Mouse (Mus musculus) limb, embryonic 14.5 days (tissue): ENCODE results near the gene Gdf2. TPM values are rescaled to one million over a fixed set of nuclear protein-coding genes. Genes with fewer than 3 reads are reported as not detected.
A peak's percentile ranks its signal among the peaks of the same experiment; 100 is the strongest.

Source experiments
- ATAC-seq: fragments of 200-750 bp; cut with Nextera tagmentation; 2 replicates; pipeline ENCODE4 v1.8.0; 2017; ENCODE audit warnings: low read depth, moderate number of reproducible peaks, moderate TSS enrichment; ENCODE audit not compliant: low FRiP score
- DNase-seq: peaks from one replicate; pipeline ENCODE4 v3.0.0-alpha.2; 2015; ENCODE audit warnings: low spot score
- H3K27ac ChIP-seq: fragments of 300-500 bp; sonication (generic); replicated peaks from 2 replicates; pipeline ENCODE4 v1.5.1; 2014; ENCODE audit warnings: low read depth, mild to moderate bottlenecking, low read length, moderate library complexity, mixed read lengths
- H3K27me3 ChIP-seq: fragments of 300-500 bp; sonication (generic); 2 replicates; pipeline ENCODE4 v1.6.1; 2014; ENCODE audit warnings: low read length, mixed read lengths; ENCODE audit not compliant: control insufficient read depth, insufficient read depth
- H3K36me3 ChIP-seq: fragments of 300-500 bp; sonication (generic); 2 replicates; pipeline ENCODE4 v1.6.1; 2014; ENCODE audit warnings: mild to moderate bottlenecking, low read length, moderate library complexity, mixed read lengths; ENCODE audit not compliant: control insufficient read depth, insufficient read depth
- H3K4me1 ChIP-seq: fragments of 300-500 bp; sonication (generic); 2 replicates; pipeline ENCODE4 v1.6.1; 2014; ENCODE audit warnings: antibody characterized with exemption, low read length, mixed read lengths; ENCODE audit not compliant: control insufficient read depth, insufficient read depth
- H3K4me2 ChIP-seq: fragments of 300-500 bp; sonication (generic); replicated peaks from 2 replicates; pipeline ENCODE4 v1.6.1; 2014; ENCODE audit warnings: low read depth, mild to moderate bottlenecking, low read length, moderate library complexity; ENCODE audit not compliant: severe bottlenecking
- H3K4me3 ChIP-seq: fragments of 300-500 bp; sonication (generic); replicated peaks from 2 replicates; pipeline ENCODE4 v1.5.1; 2014; ENCODE audit warnings: low read length
- H3K9ac ChIP-seq: fragments of 300-500 bp; sonication (generic); 2 replicates; pipeline ENCODE4 v1.6.1; 2014; ENCODE audit warnings: mild to moderate bottlenecking, low read depth, low read length, moderate library complexity; ENCODE audit not compliant: severe bottlenecking
- H3K9me3 ChIP-seq: fragments of 300-500 bp; sonication (generic); 2 replicates; pipeline ENCODE4 v1.6.1; 2016; ENCODE audit warnings: low read length; ENCODE audit not compliant: control insufficient read depth
- POLR2A ChIP-seq: fragments of 200-500 bp; IDR thresholded peaks from 2 replicates; pipeline ENCODE4 v1.8.0; 2012; ENCODE audit warnings: inconsistent platforms, mild to moderate bottlenecking, moderate library complexity, borderline replicate concordance; ENCODE audit not compliant: insufficient read depth, insufficient read length; ENCODE audit errors: extremely low read depth
- WGBS: fragments of 180-500 bp; shearing (Covaris S2); extraction: QIAGEN DNeasy Blood & Tissue Kit; methylation state at CpG from one replicate; pipeline ENCODE4 v1.1.7; 2014; 5-methylcytosine and 5-hydroxymethylcytosine counted together
- polyA plus RNA-seq, 2 experiments: library from polyadenylated mRNA; depleted of rRNA in 1 of 2; stranded (reverse) in 1 of 2; unstranded in 1 of 2; fragments of >200 nt; fragmentation: Nextera tagmentation in 1 of 2; extraction: Ambion mirVana in 1 of 2; gene quantifications; 2 replicates each; pipeline versions ENCODE4 v1.2.1 to v1.2.3; 2012 to 2014

Gene Gdf2
- polyA plus RNA-seq, 2 experiments, result 0.03 TPM; not detected in 1

- no peaks in the 10 kb centered on the region for H3K4me1 ChIP-seq
- WGBS, result 70% methylated on average over 5 of the region's 5 CpGs
- no peak overlapping the region for H3K4me2 ChIP-seq
- no peak overlapping the region for H3K27ac ChIP-seq
- H3K27me3 ChIP-seq, result no peaks in the 10 kb centered on the region
- H3K4me3 ChIP-seq, result no peak overlapping the region
- no peaks in the 10 kb centered on the region for H3K9me3 ChIP-seq
- no peak overlapping the region for H3K9ac ChIP-seq
- DNase-seq (no peak), ATAC-seq (no peak)
- no peak for TF ChIP-seq POLR2A
- no peaks in the 10 kb centered on the region for H3K36me3 ChIP-seq
Observed at GRCm38 (mm10) chr14:33974752-33975151, 33.9 kb downstream of the Gdf2 start.

GRCm38 (mm10) chr14:33977748-33978147 lies 36.9 kb downstream of the Gdf2 start:
- Histone ChIP-seq H3K9me3 (no peaks in the 10 kb centered on the region), H3K4me3 (peak overlapping the region; percentile 37; the same call in 1 of the 2 replicates), H3K9ac (no peak overlapping the region), H3K27ac (no peak overlapping the region), H3K27me3 (no peaks in the 10 kb centered on the region), H3K36me3 (no peaks in the 10 kb centered on the region), H3K4me2 (peak overlapping the region; percentile 67; the same call in 1 of the 2 replicates), H3K4me1 (no peaks in the 10 kb centered on the region)
- ATAC-seq, result no peak
- TF ChIP-seq POLR2A, result no peak
- no peak for DNase-seq
- 13% methylated on average over 7 of the region's 7 CpGs for WGBS

DNA sequence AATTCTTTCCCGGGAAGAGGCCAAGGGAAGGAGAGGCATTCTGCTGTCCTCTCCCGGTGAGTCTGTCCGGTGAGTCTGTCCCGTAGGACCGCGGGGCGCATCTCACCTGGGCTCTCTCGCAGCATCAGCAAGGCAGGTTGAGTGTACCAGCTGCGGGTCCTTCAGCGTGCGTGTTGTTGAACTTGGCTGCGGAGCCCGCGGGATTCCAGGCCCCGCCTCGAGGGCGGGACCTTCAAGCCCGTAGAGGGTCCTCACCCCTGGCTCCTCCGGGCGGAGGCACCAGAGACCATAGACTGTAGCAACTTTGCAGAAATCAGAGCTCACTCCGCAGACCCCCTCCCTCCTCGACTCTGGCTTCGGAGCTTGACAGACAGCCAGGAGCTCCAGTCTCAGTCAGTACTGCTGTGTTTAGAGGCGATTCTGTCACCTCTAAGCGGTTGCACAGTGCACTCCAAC lies 37.8 kb downstream of the Gdf2 start, which contains the start of gene Zfp488:
TSS of gene Zfp488 (minus strand) at position 161 of the 456 bp plus-strand sequence.
- no peaks in the 10 kb centered on the region for H3K4me1 ChIP-seq
- no peaks in the 10 kb centered on the region for H3K36me3 ChIP-seq
- no peak within 1 kb of the TSS for H3K27ac ChIP-seq
- WGBS, result 2% methylated on average over 25 of the region's 25 CpGs
- ATAC-seq (peak; percentile 71; the same call in 1 of the 2 replicates), DNase-seq (no peak)
- peak within 1 kb of the TSS; percentile 37 for H3K4me3 ChIP-seq
- peak within 1 kb of the TSS; percentile 43 for H3K9ac ChIP-seq
- no peaks in the 10 kb centered on the region for H3K9me3 ChIP-seq
- H3K27me3 ChIP-seq, result no peaks in the 10 kb centered on the region
- no peak for TF ChIP-seq POLR2A
- peak within 1 kb of the TSS; percentile 67 for H3K4me2 ChIP-seq

DNA sequence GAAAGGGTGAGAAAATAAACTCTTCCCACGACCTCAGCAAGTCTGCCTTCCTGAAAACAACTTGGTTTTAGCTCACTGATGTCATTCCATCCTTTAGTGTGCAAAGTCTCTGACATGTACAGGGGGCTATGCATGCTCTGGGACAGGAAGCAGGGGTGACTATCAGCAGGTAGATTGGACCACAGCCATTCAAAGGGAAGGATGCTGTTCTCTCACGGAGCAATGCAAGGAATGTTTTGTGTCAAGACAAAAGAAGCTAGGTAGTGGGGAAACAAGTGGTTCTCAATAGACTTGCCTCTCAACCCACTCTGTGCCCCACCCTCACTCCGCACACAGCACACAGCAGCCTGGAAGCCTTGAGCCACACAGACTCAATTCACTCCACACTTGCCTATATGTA lies 48.4 kb downstream of the Gdf2 start:
- H3K27me3 ChIP-seq, result no peaks in the 10 kb centered on the region
- ATAC-seq (no peak), DNase-seq (no peak)
- no peak for TF ChIP-seq POLR2A
- H3K4me3 ChIP-seq, result no peak overlapping the region
- H3K36me3 ChIP-seq, result no peaks in the 10 kb centered on the region
- no peaks in the 10 kb centered on the region for H3K9me3 ChIP-seq
- H3K4me1 ChIP-seq, result no peaks in the 10 kb centered on the region
- H3K27ac ChIP-seq, result no peak overlapping the region
- 68% methylated on average over 3 of the region's 3 CpGs for WGBS
- H3K4me2 ChIP-seq, result no peak overlapping the region
- H3K9ac ChIP-seq, result no peak overlapping the region

GRCm38 (mm10) chr14:33991971-33992370 lies 51.1 kb downstream of the Gdf2 start:
- ATAC-seq, result no peak

DNA sequence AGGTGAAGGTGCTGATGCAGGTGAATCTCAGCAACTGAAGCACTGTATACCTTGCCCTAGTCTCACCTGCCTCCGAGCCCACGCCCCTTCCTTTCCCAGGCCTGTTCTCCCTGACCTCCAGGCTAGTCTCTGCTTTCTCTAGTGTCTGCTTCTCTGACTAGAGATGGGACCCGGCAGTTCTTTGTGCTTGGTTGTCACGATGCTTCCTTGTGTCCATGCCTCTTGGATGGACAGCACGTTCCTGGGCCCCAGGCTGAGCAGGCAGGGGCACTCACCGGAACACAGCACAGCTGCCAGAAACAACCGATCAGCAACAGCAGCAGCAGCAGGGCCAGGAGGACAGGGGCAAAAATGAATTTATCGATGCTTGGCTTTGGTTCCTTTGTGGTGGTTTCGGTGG lies 52.2 kb downstream of the Gdf2 start:
- no peak for ATAC-seq
- Histone ChIP-seq H3K27ac (no peak overlapping the region), H3K4me1 (no peaks in the 10 kb centered on the region), H3K36me3 (no peaks in the 10 kb centered on the region), H3K9me3 (no peaks in the 10 kb centered on the region), H3K27me3 (no peaks in the 10 kb centered on the region), H3K4me2 (no peak overlapping the region), H3K4me3 (no peak overlapping the region), H3K9ac (no peak overlapping the region)
- DNase-seq, result no peak
- no peak for TF ChIP-seq POLR2A
- 89% methylated on average over 9 of the region's 9 CpGs for WGBS

More at GRCm38 (mm10) chr14:33991971-33992370, 51.1 kb downstream of the Gdf2 start:
- 78% methylated on average over 4 of the region's 4 CpGs for WGBS
- Histone ChIP-seq H3K27ac (no peak overlapping the region), H3K27me3 (no peaks in the 10 kb centered on the region), H3K36me3 (no peaks in the 10 kb centered on the region), H3K4me2 (no peak overlapping the region), H3K4me1 (no peaks in the 10 kb centered on the region), H3K9me3 (no peaks in the 10 kb centered on the region), H3K4me3 (no peak overlapping the region), H3K9ac (no peak overlapping the region)
- DNase-seq, result no peak
- no peak for TF ChIP-seq POLR2A
